Mouse (Mus musculus): Measurements from ENCODE around the gene Crocc2. TPM values are rescaled to one million over a fixed set of nuclear protein-coding genes. Genes with fewer than 3 reads are reported as not detected.

Gene Crocc2
- polyA plus RNA-seq, 1 experiment from 2014 or later: 0.11 TPM

DNA sequence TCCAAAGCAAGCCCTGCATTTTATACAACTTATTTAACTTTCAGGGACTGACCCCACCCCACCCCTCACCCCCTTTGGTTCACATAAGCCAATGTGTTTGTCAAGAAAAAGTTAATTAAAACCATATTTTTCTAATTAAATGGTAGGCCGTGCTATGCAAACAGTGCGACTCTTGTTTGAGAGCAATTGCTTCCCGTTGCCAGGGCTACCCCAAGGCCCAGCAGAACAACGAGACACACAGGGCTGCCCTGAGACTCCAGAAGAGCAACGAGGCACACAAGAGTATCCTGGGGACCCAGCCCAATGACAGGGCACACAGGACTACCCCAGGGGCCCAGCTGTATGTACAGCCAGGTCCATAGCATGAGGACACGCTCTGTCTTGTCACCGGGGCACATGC is 52.3 kb downstream of the Crocc2 start:
- Histone ChIP-seq H3K9ac (no peak overlapping the region), H3K4me3 (no peak overlapping the region), H3K4me2 (no peak overlapping the region), H3K27ac (ENCODE audit: poor library complexity, severe bottlenecking) (no peak overlapping the region), H3K27me3 (replicated peaks) (peaks cover 38% of the 10 kb centered on the region), H3K9me3 (replicated peaks) (no peaks in the 10 kb centered on the region), H3K36me3 (no peaks in the 10 kb centered on the region), H3K4me1 (replicated peaks) (peaks cover 9% of the 10 kb centered on the region)
- WGBS: 75% methylated on average over 7 of the region's 7 CpGs
- no peak for ATAC-seq (ENCODE audit: insufficient number of reproducible peaks, low FRiP score)

- 7% methylated on average over 18 of the region's 18 CpGs for WGBS
- H3K27ac ChIP-seq (ENCODE audit: poor library complexity, severe bottlenecking): no peak overlapping the region
These were observed 55.4 kb downstream of the Crocc2 start for GRCm38 (mm10) chr1:93223972-93224371.

DNA sequence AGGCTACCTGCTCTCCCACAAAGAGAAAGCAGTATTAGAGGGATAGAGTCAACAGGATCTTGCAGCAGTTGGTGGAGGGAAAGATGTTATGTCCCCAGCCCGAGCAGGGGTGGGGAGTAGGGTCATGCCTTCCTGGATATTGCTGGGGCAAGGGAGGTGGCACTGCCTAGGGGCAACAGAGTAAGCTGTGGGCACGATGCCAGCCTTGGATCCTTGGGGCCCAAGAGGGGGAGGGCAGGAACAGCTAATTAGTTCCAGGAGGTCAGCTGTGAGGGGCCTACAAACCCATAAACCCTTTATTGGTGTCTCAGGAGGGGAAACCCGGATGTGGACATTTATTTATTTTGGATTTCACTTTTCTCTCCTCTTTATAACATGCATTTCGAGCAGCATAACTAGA is 56.7 kb downstream of the Crocc2 start:
- no peak overlapping the region for H3K4me2 ChIP-seq
- no peak overlapping the region for H3K4me3 ChIP-seq
- no peaks in the 10 kb centered on the region for H3K9me3 ChIP-seq (replicated peaks)
- H3K36me3 ChIP-seq: no peaks in the 10 kb centered on the region
- H3K27me3 ChIP-seq (replicated peaks): peaks cover 40% of the 10 kb centered on the region
- peaks cover 4% of the 10 kb centered on the region; the same call in 1 of the 2 replicates for H3K4me1 ChIP-seq (replicated peaks)
- 42% methylated on average over 4 of the region's 4 CpGs for WGBS
- H3K27ac ChIP-seq (ENCODE audit: poor library complexity, severe bottlenecking): no peak overlapping the region
- no peak overlapping the region for H3K9ac ChIP-seq
- no peak for ATAC-seq (ENCODE audit: insufficient number of reproducible peaks, low FRiP score)

More at GRCm38 (mm10) chr1:93223972-93224371, 55.4 kb downstream of the Crocc2 start:
- Histone ChIP-seq H3K4me3 (no peak overlapping the region), H3K4me1 (replicated peaks) (no peaks in the 10 kb centered on the region), H3K4me2 (no peak overlapping the region), H3K9ac (no peak overlapping the region), H3K36me3 (no peaks in the 10 kb centered on the region), H3K9me3 (replicated peaks) (no peaks in the 10 kb centered on the region), H3K27me3 (replicated peaks) (peaks cover 40% of the 10 kb centered on the region)
- ATAC-seq (ENCODE audit: insufficient number of reproducible peaks, low FRiP score): no peak

- H3K9me3 ChIP-seq (replicated peaks): no peaks in the 10 kb centered on the region
- H3K4me3 ChIP-seq: no peak overlapping the region
- H3K9ac ChIP-seq: no peak overlapping the region
- peaks cover 4% of the 10 kb centered on the region; the same call in 1 of the 2 replicates for H3K4me1 ChIP-seq (replicated peaks)
- peaks cover 40% of the 10 kb centered on the region for H3K27me3 ChIP-seq (replicated peaks)
- H3K36me3 ChIP-seq: no peaks in the 10 kb centered on the region
- no peak overlapping the region for H3K27ac ChIP-seq (ENCODE audit: poor library complexity, severe bottlenecking)
- WGBS: 71% methylated on average over 5 of the region's 5 CpGs
- no peak overlapping the region for H3K4me2 ChIP-seq
- ATAC-seq (ENCODE audit: insufficient number of reproducible peaks, low FRiP score): no peak
These were observed 57.4 kb downstream of the Crocc2 start for GRCm38 (mm10) chr1:93225731-93226520.

GRCm38 (mm10) chr1:93227303-93227975 is 58.9 kb downstream of the Crocc2 start:
- Histone ChIP-seq H3K9ac (no peak overlapping the region), H3K4me1 (replicated peaks) (peaks cover 4% of the 10 kb centered on the region; the same call in 1 of the 2 replicates), H3K27me3 (replicated peaks) (peaks cover 43% of the 10 kb centered on the region), H3K27ac (ENCODE audit: poor library complexity, severe bottlenecking) (no peak overlapping the region), H3K4me2 (no peak overlapping the region), H3K9me3 (replicated peaks) (no peaks in the 10 kb centered on the region), H3K4me3 (no peak overlapping the region), H3K36me3 (no peaks in the 10 kb centered on the region)
- WGBS: 76% methylated on average over 7 of the region's 7 CpGs
- ATAC-seq (ENCODE audit: insufficient number of reproducible peaks, low FRiP score): no peak

- Histone ChIP-seq H3K4me2 (no peak overlapping the region), H3K4me3 (no peak overlapping the region), H3K27me3 (replicated peaks) (peaks cover 37% of the 10 kb centered on the region), H3K9ac (no peak overlapping the region), H3K4me1 (replicated peaks) (peaks cover 4% of the 10 kb centered on the region; the same call in 1 of the 2 replicates), H3K27ac (ENCODE audit: poor library complexity, severe bottlenecking) (no peak overlapping the region), H3K36me3 (no peaks in the 10 kb centered on the region), H3K9me3 (replicated peaks) (no peaks in the 10 kb centered on the region)
- WGBS: 85% methylated on average over 7 of the region's 7 CpGs
- no peak for ATAC-seq (ENCODE audit: insufficient number of reproducible peaks, low FRiP score)
These were observed 59.4 kb downstream of the Crocc2 start for GRCm38 (mm10) chr1:93227976-93228365.

- no peak overlapping the region for H3K4me2 ChIP-seq
- no peak for ATAC-seq (ENCODE audit: insufficient number of reproducible peaks, low FRiP score)
- H3K9ac ChIP-seq: no peak overlapping the region
- H3K36me3 ChIP-seq: no peaks in the 10 kb centered on the region
- H3K27ac ChIP-seq (ENCODE audit: poor library complexity, severe bottlenecking): no peak overlapping the region
- H3K4me3 ChIP-seq: no peak overlapping the region
- peaks cover 30% of the 10 kb centered on the region for H3K27me3 ChIP-seq (replicated peaks)
- H3K9me3 ChIP-seq (replicated peaks): no peaks in the 10 kb centered on the region
- H3K4me1 ChIP-seq (replicated peaks): peaks cover 4% of the 10 kb centered on the region; the same call in 1 of the 2 replicates
- 82% methylated on average over 6 of the region's 6 CpGs for WGBS
These were observed 60.7 kb downstream of the Crocc2 start for GRCm38 (mm10) chr1:93229221-93229620.

DNA sequence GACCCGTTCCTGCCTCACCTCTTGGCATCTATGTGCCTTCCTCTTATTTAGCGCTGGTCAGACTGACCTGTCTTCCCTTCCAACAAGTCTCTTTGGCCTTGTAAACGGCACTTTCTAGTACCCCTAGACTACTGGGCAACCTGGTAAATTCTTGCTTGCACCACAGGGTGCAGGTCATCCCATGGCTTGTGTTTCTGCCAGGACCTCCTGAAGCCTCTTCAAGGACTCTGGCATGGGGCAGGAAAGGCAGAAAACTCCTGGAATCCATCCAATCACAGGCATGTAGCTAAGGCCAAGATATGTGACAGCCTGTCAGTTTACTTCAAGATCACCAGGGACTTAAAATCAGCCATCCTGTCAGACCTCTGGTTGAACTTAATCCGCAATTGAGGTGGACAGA is 61.1 kb downstream of the Crocc2 start:
- no peak overlapping the region for H3K4me3 ChIP-seq
- H3K36me3 ChIP-seq: no peaks in the 10 kb centered on the region
- H3K9me3 ChIP-seq (replicated peaks): no peaks in the 10 kb centered on the region
- peaks cover 4% of the 10 kb centered on the region; the same call in 1 of the 2 replicates for H3K4me1 ChIP-seq (replicated peaks)
- no peak overlapping the region for H3K27ac ChIP-seq (ENCODE audit: poor library complexity, severe bottlenecking)
- no peak overlapping the region for H3K9ac ChIP-seq
- no peak for ATAC-seq (ENCODE audit: insufficient number of reproducible peaks, low FRiP score)
- WGBS: 72% methylated on average over 4 of the region's 4 CpGs
- H3K27me3 ChIP-seq (replicated peaks): peaks cover 30% of the 10 kb centered on the region
- H3K4me2 ChIP-seq: no peak overlapping the region

DNA sequence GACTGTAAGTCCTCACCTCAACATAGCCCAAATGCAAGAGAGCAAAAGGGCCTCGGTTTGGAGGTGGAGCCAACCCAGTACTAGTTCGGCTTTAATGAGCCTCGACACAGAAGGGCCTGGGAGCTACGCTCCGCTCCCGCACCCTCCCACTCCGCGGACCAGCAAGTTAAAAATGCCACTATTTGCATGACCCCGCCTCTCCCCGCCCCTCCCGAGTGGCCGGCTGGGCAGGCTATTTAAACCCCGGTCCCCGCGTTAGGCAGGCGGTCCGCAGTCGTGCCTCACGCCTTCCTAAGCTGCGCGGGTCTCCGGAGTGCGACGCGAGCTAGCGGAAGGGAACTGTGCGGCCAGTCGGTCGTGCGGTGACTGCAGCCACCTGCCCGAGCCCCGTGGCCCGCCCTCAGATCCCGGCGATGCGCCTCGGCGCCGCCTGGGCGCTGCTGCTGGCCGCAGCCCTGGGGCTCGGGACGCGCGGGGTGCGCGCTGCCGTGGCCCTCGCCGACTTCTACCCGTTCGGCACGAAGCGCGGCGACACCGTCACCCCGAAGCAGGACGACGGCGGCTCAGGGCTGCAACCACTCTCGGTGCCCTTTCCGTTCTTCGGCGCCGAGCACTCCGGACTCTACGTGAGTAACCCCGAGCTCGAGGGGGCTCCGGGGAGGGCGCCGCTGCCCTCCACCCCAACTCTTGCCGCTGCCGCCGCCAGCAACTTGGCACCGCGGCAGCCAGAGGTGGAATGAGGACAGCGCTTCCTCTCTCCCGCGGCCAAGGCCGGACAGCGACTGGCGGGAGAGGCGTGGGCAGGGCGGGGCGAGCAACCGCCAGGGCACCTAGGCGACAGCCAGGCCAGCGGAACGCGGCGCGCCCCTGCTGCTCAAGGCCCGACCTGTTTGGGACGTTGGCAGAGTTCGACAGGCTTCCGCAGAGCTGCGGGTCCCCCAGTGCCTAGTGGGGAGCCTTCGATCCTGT is 67.3 kb downstream of the Crocc2 start, which contains the start of gene Sned1:
Sned1 (plus strand) TSS at position 266 of the 969 bp plus-strand sequence.
- Histone ChIP-seq H3K4me2 (peak within 1 kb of the TSS; percentile 98), H3K4me3 (peak within 1 kb of the TSS; percentile 61), H3K27ac (ENCODE audit: poor library complexity, severe bottlenecking) (no peak within 1 kb of the TSS), H3K27me3 (replicated peaks) (peaks cover 43% of the 10 kb centered on the region), H3K4me1 (replicated peaks) (peaks cover 20% of the 10 kb centered on the region), H3K36me3 (no peaks in the 10 kb centered on the region), H3K9ac (peak within 1 kb of the TSS; percentile 67), H3K9me3 (replicated peaks) (no peaks in the 10 kb centered on the region)
- WGBS: under 1% methylated on average over 100 of the region's 100 CpGs
- peak; percentile 81 for ATAC-seq (ENCODE audit: insufficient number of reproducible peaks, low FRiP score)

DNA sequence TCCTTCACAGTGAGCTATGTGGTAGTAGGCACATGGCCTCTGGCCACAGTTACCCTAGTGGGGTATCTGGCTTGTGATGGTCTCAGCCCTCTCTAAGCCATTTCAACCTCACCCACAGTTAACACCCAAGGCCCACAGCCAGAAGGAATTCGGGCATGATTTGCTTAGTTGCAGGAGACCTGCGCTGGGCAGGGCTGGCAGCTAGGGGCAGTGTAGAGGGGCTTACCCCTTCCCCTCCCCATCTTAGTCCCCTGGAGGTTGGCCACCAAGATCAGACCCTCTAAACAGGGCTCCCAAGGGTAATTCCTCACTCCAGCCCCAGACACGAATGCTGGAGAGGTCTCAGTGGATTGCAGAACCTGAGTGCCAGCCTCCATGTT is 68.0 kb downstream of the Crocc2 start:
- 17% methylated on average over 3 of the region's 3 CpGs for WGBS
- Histone ChIP-seq H3K9ac (peak overlapping the region; percentile 67), H3K27ac (ENCODE audit: poor library complexity, severe bottlenecking) (no peak overlapping the region), H3K4me2 (peak overlapping the region; percentile 98), H3K27me3 (replicated peaks) (peaks cover 39% of the 10 kb centered on the region), H3K9me3 (replicated peaks) (no peaks in the 10 kb centered on the region), H3K36me3 (no peaks in the 10 kb centered on the region), H3K4me1 (replicated peaks) (peaks cover 20% of the 10 kb centered on the region), H3K4me3 (peak overlapping the region; percentile 61)
- ATAC-seq (ENCODE audit: insufficient number of reproducible peaks, low FRiP score): no peak

Data from heart, embryonic 12.5 days (tissue).